Mouse (Mus musculus) CH12.LX (cell line): ENCODE data around the gene Krt26. TPM values are rescaled to one million over a fixed set of nuclear protein-coding genes. Genes with fewer than 3 reads are reported as not detected.

Experiments used
- DNase-seq: peaks from one replicate; pipeline ENCODE4 v3.0.0-alpha.2; 2013; ENCODE audit errors: extremely low read depth
- H3K27ac ChIP-seq: 2 replicates; pipeline ENCODE4 v1.5.1; 2012; ENCODE audit warnings: low read depth, mild to moderate bottlenecking, control low read depth, moderate library complexity; ENCODE audit not compliant: insufficient read depth
- H3K27me3 ChIP-seq: replicated peaks from 2 replicates; pipeline ENCODE3; 2012; ENCODE audit warnings: inconsistent platforms
- H3K36me3 ChIP-seq, 2 experiments: replicated peaks in 1 of 2; 2 replicates each; pipeline versions ENCODE3 to v1.6.1; 2012; ENCODE audit warnings: inconsistent platforms in 1 of 2, low read length in 1 of 2, mild to moderate bottlenecking in 1 of 2, mixed read lengths in 1 of 2, moderate library complexity in 1 of 2; ENCODE audit not compliant: control insufficient read depth in 1 of 2, insufficient read depth in 1 of 2
- H3K4me1 ChIP-seq, 2 experiments: 2 replicates each; pipeline ENCODE4 v1.6.1; 2012; ENCODE audit warnings: inconsistent platforms in 1 of 2, moderate library complexity in 1 of 2; ENCODE audit not compliant: insufficient read depth in 2 of 2, control insufficient read depth in 1 of 2
- H3K4me2 ChIP-seq: 2 replicates; pipeline ENCODE4 v1.6.1; 2012; ENCODE audit warnings: low read depth, mild to moderate bottlenecking, control low read depth; ENCODE audit not compliant: poor library complexity, insufficient read depth, severe bottlenecking
- H3K4me3 ChIP-seq, 3 experiments: fragments of 150-350 bp in 1 of 3; sonication (generic) in 1 of 3; replicated peaks in 1 of 3; 2 replicates each; pipeline versions ENCODE3 to v1.5.1; 2011 to 2012; ENCODE audit warnings: low read depth in 2 of 3, low read length in 2 of 3, mild to moderate bottlenecking in 2 of 3, moderate library complexity in 2 of 3, control low read depth in 1 of 3, improper control_type of control experiment in 1 of 3, inconsistent platforms in 1 of 3, mixed read lengths in 1 of 3; ENCODE audit not compliant: poor library complexity in 1 of 3
- H3K79me2 ChIP-seq: replicated peaks from 2 replicates; pipeline ENCODE4 v1.6.1; 2012; ENCODE audit warnings: mild to moderate bottlenecking, moderate library complexity; ENCODE audit not compliant: control insufficient read depth, poor library complexity, insufficient read depth, severe bottlenecking; ENCODE audit errors: extremely low read depth
- H3K9ac ChIP-seq: 2 replicates; pipeline ENCODE4 v1.6.1; 2012; ENCODE audit warnings: low read depth, mild to moderate bottlenecking, control low read depth, moderate library complexity; ENCODE audit not compliant: insufficient read depth
- H3K9me3 ChIP-seq: replicated peaks from 2 replicates; pipeline ENCODE3; 2012; ENCODE audit warnings: low read length, inconsistent platforms, mixed read lengths
- CHD1 ChIP-seq: IDR thresholded peaks from 2 replicates; pipeline ENCODE4 v1.6.1; 2012; ENCODE audit warnings: low read depth, low read length, improper control_type of control experiment, inconsistent platforms
- CHD2 ChIP-seq: IDR thresholded peaks from 2 replicates; pipeline ENCODE4 v1.6.1; 2011; ENCODE audit warnings: low read length, improper control_type of control experiment
- CTCF ChIP-seq, 2 experiments: IDR thresholded peaks in 1 of 2; conservative IDR thresholded peaks in 1 of 2; 2 replicates each; pipeline ENCODE4 v1.5.1; 2011 to 2012; ENCODE audit warnings: low read depth in 2 of 2, low read length in 2 of 2, improper control_type of control experiment in 1 of 2, inconsistent platforms in 1 of 2, mild to moderate bottlenecking in 1 of 2, moderate library complexity in 1 of 2
- ELF1 ChIP-seq: IDR thresholded peaks from 2 replicates; pipeline ENCODE4 v1.6.1; 2014; ENCODE audit warnings: low read depth, mild to moderate bottlenecking, inconsistent platforms, low read length, improper control_type of control experiment
- HCFC1 ChIP-seq: IDR thresholded peaks from 2 replicates; pipeline ENCODE4 v1.6.1; 2012; ENCODE audit warnings: low read depth, mild to moderate bottlenecking, inconsistent platforms, low read length, improper control_type of control experiment
- IRF4 ChIP-seq: IDR thresholded peaks from 2 replicates; pipeline ENCODE4 v1.6.1; 2014; ENCODE audit warnings: low read depth, mild to moderate bottlenecking, inconsistent platforms, low read length, improper control_type of control experiment
- JUN ChIP-seq: IDR thresholded peaks from 2 replicates; pipeline ENCODE4 v1.6.1; 2011; ENCODE audit warnings: low read depth, mild to moderate bottlenecking, low read length, improper control_type of control experiment, moderate library complexity; ENCODE audit not compliant: insufficient read depth
- JUND ChIP-seq: conservative IDR thresholded peaks from 2 replicates; pipeline ENCODE4 v1.6.1; 2011; ENCODE audit warnings: low read depth, low read length, improper control_type of control experiment
- MAFK ChIP-seq: IDR thresholded peaks from 2 replicates; pipeline ENCODE4 v1.6.1; 2011; ENCODE audit warnings: low read length, improper control_type of control experiment; ENCODE audit not compliant: insufficient replicate concordance
- MAX ChIP-seq: IDR thresholded peaks from 2 replicates; pipeline ENCODE4 v1.6.1; 2011; ENCODE audit warnings: low read length, improper control_type of control experiment
- MEF2A ChIP-seq: IDR thresholded peaks from 2 replicates; pipeline ENCODE4 v1.6.1; 2014; ENCODE audit warnings: low read depth, mild to moderate bottlenecking, inconsistent platforms, low read length, improper control_type of control experiment, borderline replicate concordance
- MYC ChIP-seq: IDR thresholded peaks from 2 replicates; pipeline ENCODE4 v1.6.1; 2011; ENCODE audit warnings: low read depth, mild to moderate bottlenecking, improper control_type of control experiment, low read length
- NRF1 ChIP-seq: IDR thresholded peaks from 2 replicates; pipeline ENCODE4 v1.6.1; 2014; ENCODE audit warnings: low read depth, mild to moderate bottlenecking, inconsistent platforms, low read length, improper control_type of control experiment, moderate library complexity
- POLR2A ChIP-seq: IDR thresholded peaks from 2 replicates; pipeline ENCODE4 v1.6.1; 2011; ENCODE audit warnings: low read depth, mild to moderate bottlenecking, improper control_type of control experiment, low read length
- SIN3A ChIP-seq: IDR thresholded peaks from 2 replicates; pipeline ENCODE4 v1.6.1; 2012; ENCODE audit warnings: low read length, improper control_type of control experiment, inconsistent platforms
- SMC3 ChIP-seq: IDR thresholded peaks from 2 replicates; pipeline ENCODE4 v1.6.1; 2011; ENCODE audit warnings: low read depth, low read length, improper control_type of control experiment
- TBP ChIP-seq: conservative IDR thresholded peaks from 2 replicates; pipeline ENCODE4 v1.6.1; 2011; ENCODE audit warnings: low read depth, low read length, improper control_type of control experiment
- USF1 ChIP-seq: IDR thresholded peaks from 2 replicates; pipeline ENCODE4 v1.6.1; 2014; ENCODE audit warnings: low read depth, mild to moderate bottlenecking, inconsistent platforms, low read length, improper control_type of control experiment
- ZC3H11A ChIP-seq: IDR thresholded peaks from 2 replicates; pipeline ENCODE4 v1.6.1; 2012; ENCODE audit warnings: low read depth, mild to moderate bottlenecking, inconsistent platforms, low read length, improper control_type of control experiment
- ZNF384 ChIP-seq: IDR thresholded peaks from 2 replicates; pipeline ENCODE4 v1.6.1; 2012; ENCODE audit warnings: low read depth, low read length, improper control_type of control experiment, inconsistent platforms
- dilution Hi-C: fragments of 300-500 bp; cut with MboI; formaldehyde crosslinking; loops from 2 replicates; pipeline ENCODE4 v1.14.3; 2020; ENCODE audit warnings: low sequenced_read_pairs; ENCODE audit not compliant: extremely low pct_unique_long_range_greater_than_20kb, extremely low pct_ligation_motif_present
- in situ Hi-C: fragments of 300-500 bp; cut with MboI; formaldehyde crosslinking; loops from 3 replicates; pipeline ENCODE4 v1.14.3; 2019; ENCODE audit warnings: low sequenced_read_pairs, low pct_ligation_motif_present, low pct_unique_long_range_greater_than_20kb, mixed read lengths
- polyA plus RNA-seq: library from polyadenylated mRNA; unstranded; fragments of >175 nt; gene quantifications from 2 replicates; pipeline ENCODE4 v1.2.1, GENCODE M21; 2012; ENCODE audit warnings: low read depth; ENCODE audit not compliant: insufficient read length
- total RNA-seq, 2 experiments: library from RNA; depleted of rRNA; stranded (reverse); fragments of 300-350 nt in 1 of 2; fragments of >200 nt in 1 of 2; gene quantifications; 2 replicates each; pipeline ENCODE4 v1.2.3; 2012 to 2014

The Krt26 gene
- total and polyA plus RNA-seq, 3 experiments = not detected

- TF ChIP-seq MAFK (no peak), JUN (no peak), SMC3 (no peak), TBP (peak; percentile 78), CHD2 (no peak), NRF1 (peak; percentile 41), ZNF384 (no peak), CTCF (conservative IDR thresholded peaks at IDR 0.05 in 1 of 2, IDR thresholded peaks at IDR 0.05 in 1 of 2; ENCODE audit: low read depth in 2 of 2, low read length in 2 of 2) (no peak), POLR2A (peak; percentile 95), MEF2A (peak; percentile 68), ELF1 (peak; percentile 97), USF1 (peak; percentile 41), JUND (no peak), HCFC1 (peak; percentile 92)
Measured at GRCm38 (mm10) chr11:99385813-99386721, 48.3 kb upstream of the Krt26 start (continued).

- Histone ChIP-seq H3K4me3 (no peak overlapping the region), H3K79me2 (no peaks in the 10 kb centered on the region), H3K4me1 (peaks cover 12 to 14% of the 10 kb centered on the region in 2 experiments), H3K27ac (no peak overlapping the region), H3K4me2 (no peak overlapping the region), H3K27me3 (peaks cover 12% of the 10 kb centered on the region), H3K9ac (no peak overlapping the region), H3K36me3 (peaks cover 0 to 2% of the 10 kb centered on the region in 2 experiments), H3K9me3 (no peaks in the 10 kb centered on the region)
- TF ChIP-seq CHD1 (no peak), SIN3A (no peak), CTCF (conservative IDR thresholded peaks at IDR 0.05 in 1 of 2, IDR thresholded peaks at IDR 0.05 in 1 of 2; ENCODE audit: low read depth in 2 of 2, low read length in 2 of 2) (peak; percentile 95 to 99), ZC3H11A (peak; percentile 70), IRF4 (0 out of 2 replicates have a peak, but pooled peaks have one; percentile 56), MAX (0 out of 2 replicates have a peak, but pooled peaks have one; percentile 23), SMC3 (peak; percentile 94), TBP (0 out of 2 replicates have a peak, but pooled peaks have one; percentile 5), MYC (peak; percentile 44; the same call in 1 of the 2 replicates)
- in situ Hi-C loops = loop anchor here (25.0 kb wide), 1 partner anchor 908 kb away; no protein-coding TSS in a partner anchor
- peak; percentile 91 for DNase-seq
- dilution Hi-C loops = no loop called here
Measured at GRCm38 (mm10) chr11:99379568-99379967, 41.8 kb upstream of the Krt26 start.
